Comparison of ENCODE assay signal across 8 mouse cellular contexts in the genomic region with DNA sequence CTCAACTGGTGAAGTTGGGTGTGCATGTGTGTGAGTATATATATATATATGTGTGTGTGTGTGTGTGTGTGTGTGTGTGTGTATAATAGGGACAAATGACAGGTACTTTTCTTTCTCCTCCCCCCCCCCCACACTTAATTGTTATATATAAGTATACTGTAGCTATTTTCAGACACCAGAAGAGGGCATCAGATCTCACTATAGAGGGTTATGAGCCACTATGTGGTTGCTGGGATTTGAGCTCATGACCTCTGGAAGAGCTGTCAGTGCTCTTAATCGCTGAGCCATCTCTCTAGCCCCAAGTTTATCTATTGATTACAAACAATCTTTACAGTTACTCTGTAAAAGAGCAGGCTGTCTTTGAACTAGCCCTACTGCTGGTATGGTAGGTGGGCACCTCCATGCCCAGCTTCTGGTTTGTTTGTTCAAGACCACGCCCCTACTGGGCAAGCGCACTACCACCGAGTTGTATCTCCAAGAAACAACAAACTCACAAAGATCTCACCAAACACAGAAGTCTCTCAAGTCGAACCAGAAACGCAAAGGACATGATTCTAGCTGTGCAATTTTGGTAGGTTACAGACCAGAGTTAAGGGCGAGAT. TPM values are rescaled to one million over a fixed set of nuclear protein-coding genes. Genes with fewer than 3 reads are reported as not detected.
A peak's percentile ranks its signal among the peaks of the same experiment; 100 is the strongest.
DNase-seq lines count a peak whose midpoint lies in the region; ATAC-seq and TF ChIP-seq lines count a peak whose summit lies in the region.

No protein-coding gene starts in this region.

- no peaks in the 10 kb centered on the region for H3K9me3 ChIP-seq in forebrain, embryonic 12.5 days
- H3K9me3 ChIP-seq in liver, embryonic 15.5 days (replicated peaks), result no peaks in the 10 kb centered on the region

- peak overlapping the region; percentile 64; the same call in 1 of the 2 replicates for H3K9ac ChIP-seq in forebrain, embryonic 12.5 days
- peak overlapping the region; percentile 25; the same call in 1 of the 2 replicates for H3K9ac ChIP-seq in liver, embryonic 15.5 days

- H3K27me3 ChIP-seq in cerebellum, adult 2 months (ENCODE audit: control insufficient read depth, insufficient read depth, low read length), result no peaks in the 10 kb centered on the region
- H3K27me3 ChIP-seq in forebrain, embryonic 12.5 days, result peaks cover 4% of the 10 kb centered on the region; the same call in 1 of the 2 replicates
- peaks cover 11% of the 10 kb centered on the region; the same call in 1 of the 2 replicates for H3K27me3 ChIP-seq in liver, embryonic 15.5 days

- whole genome bisulfite sequencing in cerebellum, adult 2 months, result 3% methylated on average over 7 of the region's 7 CpGs
- 1% methylated on average over 7 of the region's 7 CpGs for WGBS in forebrain, embryonic 12.5 days
- 2% methylated on average over 7 of the region's 7 CpGs for WGBS in liver, embryonic 15.5 days (ENCODE audit: insufficient replicate concordance)

- TF ChIP-seq CTCF in cerebellum, adult 2 months (IDR thresholded peaks at IDR 0.05; ENCODE audit: borderline replicate concordance, insufficient read depth, low read depth, low read length), result no peak

- peaks cover 5% of the 10 kb centered on the region; the same call in 1 of the 2 replicates for H3K4me1 ChIP-seq in cerebellum, adult 2 months (ENCODE audit: control insufficient read depth, insufficient read depth, low read length)
- H3K4me1 ChIP-seq in forebrain, embryonic 12.5 days, result peaks cover 18% of the 10 kb centered on the region
- H3K4me1 ChIP-seq in liver, embryonic 15.5 days (replicated peaks), result peaks cover 25% of the 10 kb centered on the region

- no peak overlapping the region for H3K27ac ChIP-seq in cerebellum, adult 2 months (ENCODE audit: insufficient read depth, low read length)
- no peak overlapping the region for H3K27ac ChIP-seq in forebrain, embryonic 12.5 days
- H3K27ac ChIP-seq in liver, embryonic 15.5 days (replicated peaks), result peak overlapping the region; percentile 67

- DNase-seq in cerebellum, adult 2 months, result no peak
- DNase-seq in cerebellum, postnatal 36 days, result no peak
- DNase-seq in 416B (ENCODE audit: low read depth), result peak; percentile 87
- no peak for DNase-seq in adrenal gland, adult (ENCODE audit: inconsistent age in 2 of 2, low spot score in 1 of 2)
- no peak for DNase-seq in gastrocnemius, adult 18-20 months (ENCODE audit: low spot score)
- DNase-seq in right cerebral cortex, adult 18-20 months, result no peak

- ATAC-seq in forebrain, embryonic 12.5 days (ENCODE audit: low FRiP score), result peak; percentile 76
- ATAC-seq in liver, embryonic 15.5 days (ENCODE audit: insufficient read depth), result peak; percentile 33

- TF ChIP-seq POLR2A in cerebellum, adult 2 months (IDR thresholded peaks at IDR 0.05; ENCODE audit: borderline replicate concordance, insufficient read depth, low read length), result no peak

- peak overlapping the region; percentile 74 for H3K4me3 ChIP-seq in cerebellum, adult 2 months (replicated peaks; ENCODE audit: insufficient read depth, low read depth, low read length)
- peak overlapping the region; percentile 64 for H3K4me3 ChIP-seq in forebrain, embryonic 12.5 days (replicated peaks)
- peak overlapping the region; percentile 85 for H3K4me3 ChIP-seq in liver, embryonic 15.5 days (replicated peaks)

- H3K4me2 ChIP-seq in forebrain, embryonic 12.5 days, result peak overlapping the region; percentile 70
- H3K4me2 ChIP-seq in liver, embryonic 15.5 days, result peak overlapping the region; percentile 92

- H3K36me3 ChIP-seq in forebrain, embryonic 12.5 days (replicated peaks), result peaks cover 14% of the 10 kb centered on the region
- H3K36me3 ChIP-seq in liver, embryonic 15.5 days (replicated peaks), result peaks cover 16% of the 10 kb centered on the region

RNA-seq across cellular contexts. Expression of gene Wdr4, which starts 0.3 kb away (rescaled TPM):
- polyA plus RNA-seq in cerebellum, adult 2 months (2012; rRNA removed), result 25.1 and 25.4 TPM in 2 replicates
- polyA plus RNA-seq in forebrain, embryonic 12.5 days (2016; fragmentation: Nextera tagmentation; extraction: Ambion mirVana), result 43.2 and 45.6 TPM in 2 replicates
- polyA plus RNA-seq in liver, embryonic 15.5 days (2015; fragmentation: Nextera tagmentation; extraction: Ambion mirVana), result 21.4 and 23.8 TPM in 2 replicates
- 1 to 10 TPM; 4.6 to 7.5 TPM for total RNA-seq in gastrocnemius, adult 18-20 months (2021)

RNA-seq across cellular contexts. Expression of gene Ndufv3, which starts 0.5 kb away (rescaled TPM):
- 421 and 446 TPM in 2 replicates for polyA plus RNA-seq in cerebellum, adult 2 months (2012; rRNA removed)
- 248 TPM in 2 replicates for polyA plus RNA-seq in forebrain, embryonic 12.5 days (2016; fragmentation: Nextera tagmentation; extraction: Ambion mirVana)
- polyA plus RNA-seq in liver, embryonic 15.5 days (2015; fragmentation: Nextera tagmentation; extraction: Ambion mirVana), result 160 TPM in 2 replicates
- 100 to 1,000 TPM; 469 to 480 TPM for total RNA-seq in gastrocnemius, adult 18-20 months (2021)

RNA-seq across cellular contexts. Expression of gene Pknox1, which starts 45.1 kb away (rescaled TPM):
- polyA plus RNA-seq in cerebellum, adult 2 months (2012; rRNA removed), result 23.2 TPM in 2 replicates
- polyA plus RNA-seq in forebrain, embryonic 12.5 days (2016; fragmentation: Nextera tagmentation; extraction: Ambion mirVana), result 30.6 and 31.3 TPM in 2 replicates
- polyA plus RNA-seq in liver, embryonic 15.5 days (2015; fragmentation: Nextera tagmentation; extraction: Ambion mirVana), result 9.8 and 10.1 TPM in 2 replicates
- 10 to 100 TPM in 1 of 2 experiments, 1 to 10 TPM in 1; 5.8 to 11.4 TPM for total RNA-seq in gastrocnemius, adult 18-20 months (2021)
